Mouse (Mus musculus): ENCODE results near the gene Kctd17.

The Kctd17 gene

DNA sequence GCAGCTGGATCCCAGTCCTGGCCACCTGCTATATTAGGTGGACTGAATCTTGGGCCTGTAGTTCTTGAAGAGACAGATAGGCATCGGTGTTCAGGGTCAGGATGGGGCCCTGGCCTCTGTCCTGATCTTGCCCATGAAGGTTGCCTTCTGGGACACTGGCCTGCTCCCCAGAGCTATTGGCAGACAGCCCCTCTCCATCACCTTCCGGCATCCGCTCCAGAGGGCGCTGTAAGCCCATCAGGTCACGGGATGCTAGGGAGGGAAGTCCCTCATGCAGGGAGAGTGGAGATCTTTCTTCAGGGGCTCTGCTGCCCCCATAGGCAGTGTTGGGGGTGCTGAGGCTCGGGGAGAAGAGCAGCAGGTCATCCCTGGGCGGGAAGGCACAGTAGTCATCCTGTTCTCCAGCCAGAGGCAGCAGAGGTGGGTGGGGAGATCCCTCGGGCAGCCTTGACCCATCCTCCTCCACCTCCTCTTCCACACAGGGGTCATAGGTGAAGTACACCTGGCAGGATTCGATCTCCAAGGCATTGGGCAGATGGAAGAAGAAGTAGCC, 53.2 kb downstream of the Kctd17 start:
- DNase-seq (ENCODE audit: low read depth, low spot score), result no peak

DNA sequence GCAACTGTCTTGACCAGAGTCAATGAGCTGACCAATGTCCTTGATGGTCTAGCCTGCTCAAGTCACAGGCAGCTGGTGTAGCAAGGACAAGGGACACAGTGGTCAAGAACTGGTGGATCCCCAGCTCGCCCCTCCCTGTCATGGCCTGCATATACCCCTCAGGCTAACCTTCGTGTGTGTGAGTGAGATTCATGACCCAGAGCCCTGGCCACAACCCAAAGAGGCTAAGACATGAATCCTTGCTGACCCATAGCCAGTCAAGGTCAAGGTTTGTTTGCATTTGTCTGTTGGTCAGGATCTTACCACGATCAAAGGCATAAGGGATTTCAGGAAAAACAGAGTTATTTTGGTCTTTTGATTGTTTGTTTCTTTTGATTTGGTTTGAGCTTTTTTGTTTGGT, 54.2 kb downstream of the Kctd17 start:
- no peak for DNase-seq (ENCODE audit: low read depth, low spot score)

DNA sequence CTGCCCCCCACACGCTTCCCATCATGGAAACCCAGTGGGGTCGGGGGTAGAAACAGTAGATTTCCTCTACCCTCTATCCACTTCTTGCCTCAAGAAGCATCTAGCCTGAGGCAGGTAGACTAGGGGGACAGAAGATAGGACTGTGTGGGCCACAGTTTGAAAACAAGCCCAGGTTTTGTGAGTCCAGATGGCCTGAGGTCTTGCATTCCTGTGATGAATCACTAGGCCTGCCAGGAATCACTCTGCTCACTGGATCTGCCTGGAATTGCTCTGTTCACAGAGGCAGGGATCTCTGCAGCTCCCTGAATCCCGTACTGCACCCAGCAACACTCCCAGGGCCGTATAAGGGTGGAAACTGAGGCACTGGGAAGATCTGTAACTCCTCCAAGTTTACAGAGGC, 54.9 kb downstream of the Kctd17 start:
- DNase-seq (ENCODE audit: low read depth, low spot score), result no peak

DNA sequence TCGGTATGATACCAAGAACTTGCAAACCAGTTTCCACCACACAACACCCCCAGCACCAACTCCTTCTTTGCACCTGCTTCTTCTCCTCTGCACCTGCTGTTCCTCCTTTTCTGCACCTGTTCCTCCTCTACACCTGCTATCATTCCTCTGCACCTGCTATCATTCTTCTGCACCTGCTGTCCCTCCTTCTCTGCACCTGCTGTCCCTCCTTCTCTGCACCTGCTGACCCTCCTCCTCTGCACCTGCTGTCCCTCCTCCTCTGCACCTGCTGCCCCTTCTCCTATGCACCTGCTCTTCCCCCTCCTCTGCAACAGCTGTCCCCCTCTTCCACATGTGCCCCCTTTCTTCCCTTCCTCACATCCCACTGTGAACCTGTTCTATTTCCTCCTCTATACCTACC, 58.2 kb downstream of the Kctd17 start:
- DNase-seq (ENCODE audit: low read depth, low spot score), result no peak

DNA sequence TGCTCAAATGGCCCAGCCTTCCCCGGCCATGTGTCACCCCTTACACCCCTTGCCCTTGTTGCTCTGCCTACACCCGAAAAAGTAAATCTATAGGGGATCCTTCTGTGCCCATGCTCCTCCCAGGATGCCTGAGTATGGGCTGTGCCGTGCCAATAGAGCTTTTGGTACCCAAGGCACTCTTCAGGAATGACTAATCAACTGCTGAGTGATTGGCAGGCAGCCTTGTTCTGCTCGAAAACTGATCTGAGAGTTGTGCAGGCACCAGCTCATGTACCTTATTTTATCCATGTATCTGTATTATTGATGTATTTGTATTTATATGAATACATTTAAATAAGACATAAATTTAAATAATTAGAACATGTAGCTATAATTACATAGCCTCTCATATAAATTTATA, 58.7 kb downstream of the Kctd17 start:
- no peak for DNase-seq (ENCODE audit: low read depth, low spot score)

Measured in retina, adult 2 months (tissue).